Mouse (Mus musculus): ENCODE measurements at regions not wholly inside any gene's neighbourhood (a gene's known extent, or its start where the extent isn't known, plus 50 kb on each side); places are given as distances from the start of the nearest gene placed in this dataset.

DNA sequence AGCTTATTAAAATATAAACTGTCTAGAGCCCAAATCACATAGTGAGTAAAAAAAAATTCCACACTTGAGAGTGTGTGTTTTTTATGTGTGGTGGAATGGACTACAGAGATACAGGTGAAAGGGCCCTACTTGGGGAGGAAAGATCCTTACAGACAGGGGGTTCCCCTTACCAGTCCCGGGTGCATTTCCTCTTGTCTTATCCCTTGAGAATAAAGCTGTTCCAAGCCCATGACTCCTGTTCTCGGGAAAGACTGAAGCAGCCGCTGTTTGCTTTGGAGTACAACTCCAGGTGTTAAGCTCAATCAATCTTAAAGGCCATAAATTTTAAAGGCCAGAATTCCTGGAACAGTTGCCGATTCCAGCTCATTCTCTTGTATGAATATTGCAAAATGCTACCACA is 108.4 kb downstream of the Magee1 start:
- DNase-seq (ENCODE audit: low read depth, low spot score), result no peak

DNA sequence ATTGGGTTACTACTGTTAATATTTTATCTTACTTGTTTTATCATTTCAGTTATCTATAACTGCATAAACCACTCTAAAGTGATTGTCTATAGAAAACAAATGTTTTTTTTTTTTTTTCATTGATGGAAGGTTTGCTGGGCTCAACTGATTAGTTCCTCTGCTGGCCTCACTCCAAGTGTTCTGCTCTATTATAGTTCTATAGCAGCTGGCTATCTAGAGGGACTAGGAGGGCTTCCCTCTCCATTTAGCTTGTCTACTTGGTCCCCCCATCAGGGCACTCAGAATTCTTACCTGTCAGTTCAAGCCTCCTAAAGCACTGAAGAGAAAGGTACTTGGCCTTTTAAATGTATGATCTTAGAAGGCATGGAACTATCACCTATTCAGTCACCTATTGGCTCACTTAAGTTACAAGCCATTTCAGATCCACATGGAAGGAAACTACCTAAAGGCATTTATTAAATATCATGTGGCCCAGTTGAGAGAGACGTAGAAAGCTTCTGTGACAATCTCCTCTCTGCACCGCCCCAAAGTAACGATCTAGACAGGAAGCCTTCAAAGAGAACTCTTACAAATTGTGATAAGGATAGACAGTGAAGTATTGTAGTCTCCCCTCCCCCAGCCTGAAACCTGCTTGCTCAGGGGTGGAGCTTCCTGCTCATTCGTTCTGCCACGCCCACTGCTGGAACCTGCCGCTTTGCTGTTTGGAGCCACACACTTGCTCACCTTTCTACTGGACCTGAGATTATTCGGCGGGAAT is 117.0 kb downstream of the Magee1 start:
- DNase-seq (ENCODE audit: low read depth, low spot score), result peak; percentile 0

Data from R1 (cell line).